Mouse (Mus musculus): ENCODE measurements around the gene Zbtb20.

Gene Zbtb20

GRCm38 (mm10) chr16:43191060-43191850 is 315.6 kb downstream of the Zbtb20 start:
- DNase-seq (ENCODE audit: low read depth, low spot score), result no peak

GRCm38 (mm10) chr16:43193631-43194239 is 318.1 kb downstream of the Zbtb20 start:
- no peak for DNase-seq (ENCODE audit: low read depth, low spot score)

GRCm38 (mm10) chr16:43217336-43218006 is 341.8 kb downstream of the Zbtb20 start:
- DNase-seq (ENCODE audit: low read depth, low spot score), result no peak

GRCm38 (mm10) chr16:43219367-43219766 is 343.7 kb downstream of the Zbtb20 start:
- DNase-seq (ENCODE audit: low read depth, low spot score), result peak; percentile 2

GRCm38 (mm10) chr16:43221313-43221712 is 345.6 kb downstream of the Zbtb20 start:
- no peak for DNase-seq (ENCODE audit: low read depth, low spot score)

GRCm38 (mm10) chr16:43230253-43230652 is 354.6 kb downstream of the Zbtb20 start:
- DNase-seq (ENCODE audit: low read depth, low spot score), result no peak

GRCm38 (mm10) chr16:43234249-43234648 is 358.6 kb downstream of the Zbtb20 start:
- DNase-seq (ENCODE audit: low read depth, low spot score), result no peak

- DNase-seq (ENCODE audit: low read depth, low spot score), result no peak
These were observed 359.6 kb downstream of the Zbtb20 start for GRCm38 (mm10) chr16:43235317-43235716.

GRCm38 (mm10) chr16:43235721-43236159 is 360.1 kb downstream of the Zbtb20 start:
- DNase-seq (ENCODE audit: low read depth, low spot score), result no peak

GRCm38 (mm10) chr16:43237551-43237950 is 361.9 kb downstream of the Zbtb20 start:
- no peak for DNase-seq (ENCODE audit: low read depth, low spot score)

GRCm38 (mm10) chr16:43247026-43247425 is 371.3 kb downstream of the Zbtb20 start:
- no peak for DNase-seq (ENCODE audit: low read depth, low spot score)

- peak; percentile 43 for DNase-seq (ENCODE audit: low read depth, low spot score)
These were observed 377.4 kb downstream of the Zbtb20 start for GRCm38 (mm10) chr16:43253077-43253476.

- no peak for DNase-seq (ENCODE audit: low read depth, low spot score)
These were observed 378.1 kb downstream of the Zbtb20 start for GRCm38 (mm10) chr16:43253746-43254145.

GRCm38 (mm10) chr16:43256191-43256899 is 380.7 kb downstream of the Zbtb20 start:
- no peak for DNase-seq (ENCODE audit: low read depth, low spot score)

GRCm38 (mm10) chr16:43256900-43257281 is 381.2 kb downstream of the Zbtb20 start:
- DNase-seq (ENCODE audit: low read depth, low spot score), result no peak

- DNase-seq (ENCODE audit: low read depth, low spot score), result no peak
These were observed 383.8 kb downstream of the Zbtb20 start for GRCm38 (mm10) chr16:43259466-43259865.

- no peak for DNase-seq (ENCODE audit: low read depth, low spot score)
These were observed 385.2 kb downstream of the Zbtb20 start for GRCm38 (mm10) chr16:43260862-43261261.

- DNase-seq (ENCODE audit: low read depth, low spot score), result no peak
These were observed 398.4 kb downstream of the Zbtb20 start for GRCm38 (mm10) chr16:43274057-43274595.

- DNase-seq (ENCODE audit: low read depth, low spot score), result no peak
These were observed 401.1 kb downstream of the Zbtb20 start for GRCm38 (mm10) chr16:43276764-43277163.

GRCm38 (mm10) chr16:43286319-43286718 is 410.6 kb downstream of the Zbtb20 start:
- no peak for DNase-seq (ENCODE audit: low read depth, low spot score)

- DNase-seq (ENCODE audit: low read depth, low spot score), result no peak
These were observed 411.2 kb downstream of the Zbtb20 start for GRCm38 (mm10) chr16:43286783-43287383.

All from CD4-positive, CD25-positive, alpha-beta regulatory T cell, adult 2 months (primary cell).